Mouse (Mus musculus) heart, postnatal 0 days (tissue): ENCODE data around the gene Tctex1d1. TPM values are rescaled to one million over a fixed set of nuclear protein-coding genes. Genes with fewer than 3 reads are reported as not detected.
A peak's percentile ranks its signal among the peaks of the same experiment; 100 is the strongest.

Experiments used
- ATAC-seq: fragments of 200-750 bp; cut with Nextera tagmentation; 2 replicates; pipeline ENCODE4 v1.8.0; 2017; ENCODE audit warnings: low read depth, moderate number of reproducible peaks, moderate library complexity; ENCODE audit not compliant: insufficient read depth
- DNase-seq: peaks from one replicate; pipeline ENCODE4 v3.0.0-alpha.2; 2016; ENCODE audit warnings: low spot score
- H3K27ac ChIP-seq: fragments of 300-500 bp; sonication (generic); 2 replicates; pipeline ENCODE4 v1.5.1; 2014; ENCODE audit warnings: low read depth, mild to moderate bottlenecking
- H3K27me3 ChIP-seq: fragments of 300-500 bp; sonication (generic); 2 replicates; pipeline ENCODE4 v1.6.1; 2014; ENCODE audit warnings: low read length, mixed read lengths; ENCODE audit not compliant: control insufficient read depth, insufficient read depth
- H3K36me3 ChIP-seq: fragments of 300-500 bp; sonication (generic); replicated peaks from 2 replicates; pipeline ENCODE4 v1.6.1; 2014; ENCODE audit warnings: low read length, mixed read lengths; ENCODE audit not compliant: control insufficient read depth, insufficient read depth
- H3K4me1 ChIP-seq: fragments of 300-500 bp; sonication (generic); 2 replicates; pipeline ENCODE4 v1.6.1; 2014; ENCODE audit warnings: antibody characterized with exemption; ENCODE audit not compliant: control insufficient read depth, insufficient read depth
- H3K4me2 ChIP-seq: fragments of 300-500 bp; sonication (generic); 2 replicates; pipeline ENCODE4 v1.6.1; 2014; ENCODE audit warnings: low read depth, mild to moderate bottlenecking, low read length, moderate library complexity
- H3K4me3 ChIP-seq: fragments of 300-500 bp; sonication (generic); 2 replicates; pipeline ENCODE4 v1.5.1; 2014; ENCODE audit warnings: low read depth, low read length
- H3K9ac ChIP-seq: fragments of 300-500 bp; sonication (generic); replicated peaks from 2 replicates; pipeline ENCODE4 v1.6.1; 2014; ENCODE audit warnings: low read depth, low read length, mixed read lengths
- H3K9me3 ChIP-seq: fragments of 300-500 bp; sonication (generic); replicated peaks from 2 replicates; pipeline ENCODE4 v1.6.1; 2016; ENCODE audit warnings: low read length; ENCODE audit not compliant: control insufficient read depth
- CTCF ChIP-seq: IDR thresholded peaks from 2 replicates; pipeline ENCODE4 v1.5.1; 2016; ENCODE audit warnings: antibody characterized with exemption, control low read depth, low read depth
- EP300 ChIP-seq: IDR thresholded peaks from 2 replicates; pipeline ENCODE4 v1.6.1; 2016; ENCODE audit warnings: antibody characterized with exemption, low read depth
- WGBS: fragments of 180-500 bp; shearing (Covaris S2); extraction: QIAGEN DNeasy Blood & Tissue Kit; methylation state at CpG from one replicate; pipeline ENCODE4 v1.1.7; 2014; 5-methylcytosine and 5-hydroxymethylcytosine counted together
- polyA plus RNA-seq: library from polyadenylated mRNA; unstranded; fragments of >200 nt; fragmentation: Nextera tagmentation; extraction: Ambion mirVana; gene quantifications from 2 replicates; pipeline ENCODE4 v1.2.1, GENCODE M21; 2015
- total RNA-seq: library from RNA; depleted of rRNA; stranded (reverse); fragments of >200 nt; gene quantifications from 2 replicates; pipeline ENCODE4 v1.2.3, GENCODE M21; 2014; ENCODE audit warnings: low replicate concordance

The Tctex1d1 gene
- total and polyA plus RNA-seq, 2 experiments from 2014 or later: not detected

- H3K27ac ChIP-seq: no peak overlapping the region
- WGBS: 62% methylated on average over 2 of the region's 2 CpGs
- H3K9me3 ChIP-seq: no peaks in the 10 kb centered on the region
- no peak overlapping the region for H3K4me2 ChIP-seq
- H3K4me1 ChIP-seq: no peaks in the 10 kb centered on the region
- ATAC-seq (no peak), DNase-seq (no peak)
- no peaks in the 10 kb centered on the region for H3K36me3 ChIP-seq
- no peak overlapping the region for H3K4me3 ChIP-seq
- no peak overlapping the region for H3K9ac ChIP-seq
- TF ChIP-seq CTCF (no peak), EP300 (no peak)
- H3K27me3 ChIP-seq: no peaks in the 10 kb centered on the region
Observed at GRCm38 (mm10) chr4:102952476-102952875, 25.9 kb upstream of the Tctex1d1 start.

- ATAC-seq (no peak), DNase-seq (no peak)
- 48% methylated on average over 17 of the region's 17 CpGs for WGBS
- no peak overlapping the region for H3K9ac ChIP-seq
- no peaks in the 10 kb centered on the region for H3K27me3 ChIP-seq
- TF ChIP-seq EP300 (no peak), CTCF (no peak)
- peak overlapping the region; percentile 38 for H3K4me2 ChIP-seq
- 0 out of 2 replicates have a peak overlapping the region, but pooled peaks have one; percentile 13 for H3K4me3 ChIP-seq
- no peak overlapping the region for H3K27ac ChIP-seq
- H3K36me3 ChIP-seq: no peaks in the 10 kb centered on the region
- H3K9me3 ChIP-seq: no peaks in the 10 kb centered on the region
- no peaks in the 10 kb centered on the region for H3K4me1 ChIP-seq
Observed at GRCm38 (mm10) chr4:102955294-102955956, 23.0 kb upstream of the Tctex1d1 start.

- Histone ChIP-seq H3K4me2 (no peak overlapping the region), H3K27me3 (no peaks in the 10 kb centered on the region), H3K9ac (no peak overlapping the region), H3K36me3 (no peaks in the 10 kb centered on the region), H3K9me3 (no peaks in the 10 kb centered on the region), H3K27ac (no peak overlapping the region), H3K4me3 (no peak overlapping the region), H3K4me1 (no peaks in the 10 kb centered on the region)
- DNase-seq (no peak), ATAC-seq (no peak)
- 80% methylated on average over 5 of the region's 5 CpGs for WGBS
- TF ChIP-seq CTCF: no peak
- no peak for TF ChIP-seq EP300
Observed at GRCm38 (mm10) chr4:102959409-102959808, 19.0 kb upstream of the Tctex1d1 start.

GRCm38 (mm10) chr4:102964174-102964573 lies 14.2 kb upstream of the Tctex1d1 start:
- no peak for ATAC-seq

GRCm38 (mm10) chr4:102967811-102968210 lies 10.6 kb upstream of the Tctex1d1 start:
- TF ChIP-seq CTCF (no peak), EP300 (no peak)
- no peak overlapping the region for H3K4me3 ChIP-seq
- no peaks in the 10 kb centered on the region for H3K9me3 ChIP-seq
- no peaks in the 10 kb centered on the region for H3K4me1 ChIP-seq
- ATAC-seq (no peak), DNase-seq (no peak)
- no peak overlapping the region for H3K27ac ChIP-seq
- H3K9ac ChIP-seq: no peak overlapping the region
- H3K27me3 ChIP-seq: no peaks in the 10 kb centered on the region
- H3K36me3 ChIP-seq: no peaks in the 10 kb centered on the region
- 86% methylated on average over 15 of the region's 15 CpGs for WGBS
- H3K4me2 ChIP-seq: no peak overlapping the region

More at GRCm38 (mm10) chr4:102964174-102964573, 14.2 kb upstream of the Tctex1d1 start:
- Histone ChIP-seq H3K9ac (no peak overlapping the region), H3K4me3 (no peak overlapping the region), H3K27me3 (no peaks in the 10 kb centered on the region), H3K27ac (no peak overlapping the region), H3K4me2 (no peak overlapping the region), H3K36me3 (no peaks in the 10 kb centered on the region), H3K4me1 (no peaks in the 10 kb centered on the region), H3K9me3 (no peaks in the 10 kb centered on the region)
- TF ChIP-seq CTCF (no peak), EP300 (no peak)
- 30% methylated on average over 3 of the region's 3 CpGs for WGBS
- DNase-seq: no peak

DNA sequence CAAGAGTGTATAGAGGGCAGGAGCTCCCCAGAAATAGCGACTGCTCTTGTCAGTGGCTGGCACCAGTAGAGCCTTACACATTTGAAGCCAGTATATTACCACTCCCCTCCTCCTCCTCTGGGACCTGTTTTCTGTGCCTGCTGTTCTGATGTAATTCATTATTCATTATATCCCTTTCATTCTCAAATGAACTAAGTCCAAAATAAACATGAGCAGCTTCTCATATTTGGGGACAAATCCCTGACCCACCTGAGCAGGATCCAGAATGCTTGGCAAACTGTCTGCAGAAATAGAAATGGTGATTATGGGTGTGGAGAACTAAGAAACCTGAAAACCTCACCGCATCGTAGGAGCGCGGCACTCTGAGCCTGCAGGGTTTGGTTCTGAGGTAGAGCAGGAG lies 8.8 kb upstream of the Tctex1d1 start:
- ATAC-seq: no peak
- Histone ChIP-seq H3K27ac (no peak overlapping the region), H3K36me3 (no peaks in the 10 kb centered on the region), H3K4me2 (no peak overlapping the region), H3K4me1 (no peaks in the 10 kb centered on the region), H3K4me3 (no peak overlapping the region), H3K9me3 (no peaks in the 10 kb centered on the region), H3K9ac (no peak overlapping the region), H3K27me3 (no peaks in the 10 kb centered on the region)
- no peak for TF ChIP-seq EP300
- TF ChIP-seq CTCF: no peak
- WGBS: 91% methylated on average over 5 of the region's 5 CpGs
- no peak for DNase-seq
